Mouse (Mus musculus) right cerebral cortex, postnatal 4 days (tissue): ENCODE measurements at regions not wholly inside any gene's neighbourhood (a gene's known extent, or its start where the extent isn't known, plus 50 kb on each side); places are given as distances from the start of the nearest gene placed in this dataset.
A peak's percentile ranks its signal among the peaks of the same experiment; 100 is the strongest.

Experiments
- DNase-seq: peaks from one replicate; pipeline ENCODE4 v3.0.0-alpha.2; 2022

- no peak for DNase-seq
Measured at GRCm38 (mm10) chr3:128104516-128104915, 208.4 kb upstream of the Fam241a start.

GRCm38 (mm10) chr3:128093046-128093445, 196.9 kb upstream of the Fam241a start:
- DNase-seq, result no peak

GRCm38 (mm10) chr3:128088207-128088606, 192.1 kb upstream of the Fam241a start:
- peak; percentile 49 for DNase-seq

GRCm38 (mm10) chr3:128087163-128087562, 191.0 kb upstream of the Fam241a start:
- no peak for DNase-seq

- DNase-seq, result no peak
Measured at GRCm38 (mm10) chr3:128082463-128082862, 186.3 kb upstream of the Fam241a start.

- DNase-seq, result no peak
Measured at GRCm38 (mm10) chr3:128081430-128081829, 185.3 kb upstream of the Fam241a start.

GRCm38 (mm10) chr3:128067861-128068260, 171.7 kb upstream of the Fam241a start:
- DNase-seq, result no peak

GRCm38 (mm10) chr3:128054031-128054430, 157.9 kb upstream of the Fam241a start:
- DNase-seq, result no peak

GRCm38 (mm10) chr3:128043709-128044108, 147.6 kb upstream of the Fam241a start:
- DNase-seq, result no peak

- no peak for DNase-seq
Measured at GRCm38 (mm10) chr3:128040407-128041115, 144.4 kb upstream of the Fam241a start.

GRCm38 (mm10) chr3:128039185-128039584, 143.1 kb upstream of the Fam241a start:
- no peak for DNase-seq

GRCm38 (mm10) chr3:128036538-128036937, 140.4 kb upstream of the Fam241a start:
- DNase-seq, result no peak

GRCm38 (mm10) chr3:128030352-128030751, 134.2 kb upstream of the Fam241a start:
- no peak for DNase-seq

GRCm38 (mm10) chr3:128029565-128029915, 133.4 kb upstream of the Fam241a start:
- no peak for DNase-seq

- DNase-seq, result no peak
Measured at GRCm38 (mm10) chr3:128028856-128029564, 132.9 kb upstream of the Fam241a start.

- DNase-seq, result no peak
Measured at GRCm38 (mm10) chr3:128024856-128025255, 128.7 kb upstream of the Fam241a start.

- DNase-seq, result no peak
Measured at GRCm38 (mm10) chr3:128014909-128015308, 118.8 kb upstream of the Fam241a start.

- DNase-seq, result no peak
Measured at GRCm38 (mm10) chr3:128002905-128003641, 106.9 kb upstream of the Fam241a start.

GRCm38 (mm10) chr3:128001924-128002501, 105.9 kb upstream of the Fam241a start:
- peak; percentile 44 for DNase-seq

- DNase-seq, result no peak
Measured at GRCm38 (mm10) chr3:127995678-127996077, 99.6 kb upstream of the Fam241a start.

GRCm38 (mm10) chr3:127987583-127987982, 91.5 kb upstream of the Fam241a start:
- DNase-seq, result no peak

- DNase-seq, result no peak
Measured at GRCm38 (mm10) chr3:127985165-127985564, 89.0 kb upstream of the Fam241a start.

GRCm38 (mm10) chr3:127977240-127977639, 81.1 kb upstream of the Fam241a start:
- DNase-seq, result no peak
